Comparison of ENCODE assay signal across 8 mouse cellular contexts in the genomic region with DNA sequence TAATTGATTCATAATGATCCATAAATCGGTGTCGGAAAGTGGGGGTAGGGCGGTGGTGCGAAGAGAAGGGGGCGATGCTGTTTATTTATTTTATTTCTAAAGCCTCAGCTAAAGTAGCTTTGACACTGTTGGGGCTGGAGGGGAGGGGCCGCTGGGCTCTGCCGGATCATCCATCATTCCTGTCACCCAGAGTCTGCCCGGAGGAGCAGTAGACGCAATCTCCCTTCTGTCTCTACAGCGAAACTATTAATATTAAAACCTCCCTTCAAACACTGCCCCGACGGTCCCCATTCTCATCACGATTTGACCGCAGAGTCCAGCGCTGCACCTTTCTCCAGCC.
A peak's percentile ranks its signal among the peaks of the same experiment; 100 is the strongest.
DNase-seq lines count a peak whose midpoint lies in the region; ATAC-seq lines count a peak whose summit lies in the region.

No protein-coding gene starts in this region.

- peaks cover 11% of the 10 kb centered on the region; the same call in 1 of the 2 replicates for H3K27me3 ChIP-seq in hindbrain, embryonic 14.5 days (ENCODE audit: control insufficient read depth, insufficient read depth, low read length)
- peaks cover 66% of the 10 kb centered on the region for H3K27me3 ChIP-seq in liver, embryonic 12.5 days (replicated peaks)
- H3K27me3 ChIP-seq in stomach, embryonic 14.5 days (ENCODE audit: control insufficient read depth, insufficient read depth, low read length) = no peaks in the 10 kb centered on the region

- peak overlapping the region; percentile 89 for H3K27ac ChIP-seq in hindbrain, embryonic 14.5 days
- no peak overlapping the region for H3K27ac ChIP-seq in liver, embryonic 12.5 days
- peak overlapping the region; percentile 66; the same call in 1 of the 2 replicates for H3K27ac ChIP-seq in stomach, embryonic 14.5 days (ENCODE audit: low read length)

- DNase-seq in 3T3-L1 (ENCODE audit: low read depth, low spot score) = peak; percentile 53
- DNase-seq in adrenal gland, postnatal 25 days = peak; percentile 57
- peak; percentile 73 for DNase-seq in hindbrain, embryonic 14.5 days (ENCODE audit: low spot score)
- no peak for DNase-seq in urinary bladder, postnatal 10 days (ENCODE audit: low spot score)
- DNase-seq in gastrocnemius, postnatal 10 days = no peak
- no peak for DNase-seq in gastrocnemius, postnatal 14 days

- peak overlapping the region; percentile 20 for H3K4me3 ChIP-seq in hindbrain, embryonic 14.5 days (replicated peaks; ENCODE audit: low read length)
- H3K4me3 ChIP-seq in liver, embryonic 12.5 days = peak overlapping the region; percentile 26; the same call in 1 of the 2 replicates
- H3K4me3 ChIP-seq in stomach, embryonic 14.5 days (ENCODE audit: low read depth, low read length) = peak overlapping the region; percentile 18

- H3K9ac ChIP-seq in hindbrain, embryonic 14.5 days = peak overlapping the region; percentile 52
- H3K9ac ChIP-seq in liver, embryonic 12.5 days = no peak overlapping the region
- H3K9ac ChIP-seq in stomach, embryonic 14.5 days (replicated peaks; ENCODE audit: low read depth, low read length) = no peak overlapping the region

- peaks cover 40% of the 10 kb centered on the region for H3K4me1 ChIP-seq in hindbrain, embryonic 14.5 days (replicated peaks; ENCODE audit: control insufficient read depth, insufficient read depth, low read length)
- H3K4me1 ChIP-seq in liver, embryonic 12.5 days = 0 out of 2 replicates have a peak, but pooled peaks cover 10% of the 10 kb centered on the region
- H3K4me1 ChIP-seq in stomach, embryonic 14.5 days (ENCODE audit: control insufficient read depth, insufficient read depth, low read length) = peaks cover 19% of the 10 kb centered on the region

- H3K36me3 ChIP-seq in hindbrain, embryonic 14.5 days (replicated peaks; ENCODE audit: control insufficient read depth, insufficient read depth) = peaks cover 13% of the 10 kb centered on the region
- no peaks in the 10 kb centered on the region for H3K36me3 ChIP-seq in liver, embryonic 12.5 days
- peaks cover 13% of the 10 kb centered on the region for H3K36me3 ChIP-seq in stomach, embryonic 14.5 days (ENCODE audit: control insufficient read depth, insufficient read depth, low read length)

- intact Hi-C loops in gastrocnemius, postnatal 14 days (cut with DNase I; ENCODE audit: low total_unique reads) = no loop called here

- peak; percentile 48 for ATAC-seq in hindbrain, embryonic 14.5 days (ENCODE audit: low FRiP score)
- no peak for ATAC-seq in liver, embryonic 12.5 days
- peak; percentile 38; the same call in 1 of the 2 replicates for ATAC-seq in stomach, embryonic 14.5 days (ENCODE audit: insufficient number of reproducible peaks, insufficient read depth, low FRiP score, low read depth)

- H3K4me2 ChIP-seq in hindbrain, embryonic 14.5 days (replicated peaks) = peak overlapping the region; percentile 48
- H3K4me2 ChIP-seq in liver, embryonic 12.5 days = peak overlapping the region; percentile 58
- peak overlapping the region; percentile 58 for H3K4me2 ChIP-seq in stomach, embryonic 14.5 days (replicated peaks; ENCODE audit: low read depth, low read length)

- WGBS in hindbrain, embryonic 14.5 days = under 1% methylated on average over 15 of the region's 15 CpGs
- WGBS in liver, embryonic 12.5 days (ENCODE audit: insufficient replicate concordance) = 1% methylated on average over 15 of the region's 15 CpGs
- WGBS in stomach, embryonic 14.5 days = 1% methylated on average over 15 of the region's 15 CpGs

- no peaks in the 10 kb centered on the region for H3K9me3 ChIP-seq in hindbrain, embryonic 14.5 days (ENCODE audit: control insufficient read depth, low read length)
- H3K9me3 ChIP-seq in liver, embryonic 12.5 days (replicated peaks) = no peaks in the 10 kb centered on the region
- H3K9me3 ChIP-seq in stomach, embryonic 14.5 days (ENCODE audit: control insufficient read depth, low read depth, low read length) = no peaks in the 10 kb centered on the region

Comparison
In these comparisons a context has a peak if more than half of its experiments do, and no peak if none do; other contexts are left out.
1. DNase-seq: peak in 3T3-L1 (single experiment), adrenal gland, postnatal 25 days (single experiment) and hindbrain, embryonic 14.5 days (single experiment); none in urinary bladder, postnatal 10 days (single experiment), gastrocnemius, postnatal 10 days (single experiment) and gastrocnemius, postnatal 14 days (single experiment).
2. Peak in every context shown above with its lines, with median percentiles within 50 percentile points of each other: H3K4me2 ChIP-seq and H3K4me3 ChIP-seq.